Mouse (Mus musculus): ENCODE measurements around the gene St3gal6. TPM values are rescaled to one million over a fixed set of nuclear protein-coding genes. Genes with fewer than 3 reads are reported as not detected.

Gene St3gal6
- polyA plus RNA-seq, 1 experiment from 2014 or later, result 6.4 TPM

DNA sequence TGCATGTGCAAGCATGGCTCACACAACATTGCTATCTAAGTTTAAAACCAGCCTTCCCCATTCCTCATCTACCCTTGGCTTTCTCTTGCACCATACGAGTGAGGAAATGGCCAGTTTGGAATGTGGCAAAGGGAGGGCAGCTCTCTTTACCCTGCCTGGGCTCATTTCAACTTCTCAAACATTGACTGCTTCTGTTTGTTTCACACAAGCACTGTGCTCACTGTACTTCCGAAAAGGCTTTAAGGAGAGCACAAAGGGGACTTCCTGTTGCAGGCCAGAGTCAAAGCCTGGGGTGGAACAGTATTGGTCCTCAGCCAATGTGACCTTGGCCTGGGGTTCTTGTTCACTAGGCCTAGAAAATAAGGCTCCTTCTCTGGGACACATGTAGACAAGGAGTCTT, 47.7 kb downstream of the St3gal6 start:
- ATAC-seq (ENCODE audit: insufficient read depth, low FRiP score, low TSS enrichment) (no peak), DNase-seq (ENCODE audit: low spot score) (no peak)
- Histone ChIP-seq H3K9ac (ENCODE audit: low read length) (no peak overlapping the region), H3K36me3 (ENCODE audit: control insufficient read depth, insufficient read depth, low read length) (peaks cover 2% of the 10 kb centered on the region; the same call in 1 of the 2 replicates), H3K4me3 (ENCODE audit: low read depth, low read length) (no peak overlapping the region), H3K27ac (ENCODE audit: low read depth, low read length) (no peak overlapping the region), H3K9me3 (ENCODE audit: control insufficient read depth, low read length) (no peaks in the 10 kb centered on the region), H3K27me3 (ENCODE audit: control insufficient read depth, insufficient read depth, low read length) (no peaks in the 10 kb centered on the region), H3K4me2 (ENCODE audit: low read depth) (no peak overlapping the region), H3K4me1 (ENCODE audit: control insufficient read depth, insufficient read depth, low read length) (no peaks in the 10 kb centered on the region)
- WGBS, result 84% methylated on average over 2 of the region's 2 CpGs

- no peak overlapping the region for H3K4me3 ChIP-seq (ENCODE audit: low read depth, low read length)
- H3K4me2 ChIP-seq (ENCODE audit: low read depth), result no peak overlapping the region
- WGBS, result 91% methylated on average over 3 of the region's 3 CpGs
- DNase-seq (ENCODE audit: low spot score) (no peak), ATAC-seq (ENCODE audit: insufficient read depth, low FRiP score, low TSS enrichment) (no peak)
- peaks cover 2% of the 10 kb centered on the region; the same call in 1 of the 2 replicates for H3K36me3 ChIP-seq (ENCODE audit: control insufficient read depth, insufficient read depth, low read length)
- no peaks in the 10 kb centered on the region for H3K9me3 ChIP-seq (ENCODE audit: control insufficient read depth, low read length)
- no peak overlapping the region for H3K27ac ChIP-seq (ENCODE audit: low read depth, low read length)
- H3K9ac ChIP-seq (ENCODE audit: low read length), result no peak overlapping the region
- no peaks in the 10 kb centered on the region for H3K27me3 ChIP-seq (ENCODE audit: control insufficient read depth, insufficient read depth, low read length)
- H3K4me1 ChIP-seq (ENCODE audit: control insufficient read depth, insufficient read depth, low read length), result no peaks in the 10 kb centered on the region
Measured at GRCm38 (mm10) chr16:58475544-58476154, 48.4 kb downstream of the St3gal6 start.

DNA sequence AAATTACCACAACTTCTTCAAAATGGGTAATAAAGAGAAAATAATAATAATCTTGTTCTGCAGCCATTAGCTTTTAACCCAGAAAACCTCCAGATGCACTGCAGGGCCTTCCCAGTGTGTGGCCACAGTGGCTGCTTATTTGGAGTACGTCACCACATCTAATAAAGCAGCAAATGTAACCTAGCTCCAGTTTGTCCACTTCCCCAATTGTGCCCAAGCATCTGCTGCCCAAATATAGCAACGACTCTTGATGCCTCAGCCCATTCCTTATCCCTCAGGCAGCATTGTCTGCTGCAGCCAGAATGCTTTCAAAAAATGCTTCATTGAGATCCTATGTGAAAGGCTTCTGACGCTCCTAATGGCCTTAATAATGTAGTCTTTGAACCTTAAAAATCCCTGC, 49.2 kb downstream of the St3gal6 start:
- Histone ChIP-seq H3K27ac (ENCODE audit: low read depth, low read length) (no peak overlapping the region), H3K9me3 (ENCODE audit: control insufficient read depth, low read length) (no peaks in the 10 kb centered on the region), H3K9ac (ENCODE audit: low read length) (no peak overlapping the region), H3K4me3 (ENCODE audit: low read depth, low read length) (no peak overlapping the region), H3K4me1 (ENCODE audit: control insufficient read depth, insufficient read depth, low read length) (no peaks in the 10 kb centered on the region), H3K36me3 (ENCODE audit: control insufficient read depth, insufficient read depth, low read length) (peaks cover 2% of the 10 kb centered on the region; the same call in 1 of the 2 replicates), H3K27me3 (ENCODE audit: control insufficient read depth, insufficient read depth, low read length) (no peaks in the 10 kb centered on the region), H3K4me2 (ENCODE audit: low read depth) (no peak overlapping the region)
- no peak for ATAC-seq (ENCODE audit: insufficient read depth, low FRiP score, low TSS enrichment)
- WGBS, result 68% methylated on average over 3 of the region's 3 CpGs
- no peak for DNase-seq (ENCODE audit: low spot score)

GRCm38 (mm10) chr16:58470841-58471240, 53.2 kb downstream of the St3gal6 start:
- Histone ChIP-seq H3K27ac (ENCODE audit: low read depth, low read length) (no peak overlapping the region), H3K36me3 (ENCODE audit: control insufficient read depth, insufficient read depth, low read length) (peaks cover 2% of the 10 kb centered on the region; the same call in 1 of the 2 replicates), H3K9me3 (ENCODE audit: control insufficient read depth, low read length) (no peaks in the 10 kb centered on the region), H3K4me2 (ENCODE audit: low read depth) (no peak overlapping the region), H3K4me3 (ENCODE audit: low read depth, low read length) (no peak overlapping the region), H3K27me3 (ENCODE audit: control insufficient read depth, insufficient read depth, low read length) (no peaks in the 10 kb centered on the region), H3K9ac (ENCODE audit: low read length) (no peak overlapping the region), H3K4me1 (ENCODE audit: control insufficient read depth, insufficient read depth, low read length) (no peaks in the 10 kb centered on the region)
- DNase-seq (ENCODE audit: low spot score) (no peak), ATAC-seq (ENCODE audit: insufficient read depth, low FRiP score, low TSS enrichment) (no peak)
- 90% methylated on average over 4 of the region's 4 CpGs for WGBS

- no peak overlapping the region for H3K27ac ChIP-seq (ENCODE audit: low read depth, low read length)
- H3K9me3 ChIP-seq (ENCODE audit: control insufficient read depth, low read length), result no peaks in the 10 kb centered on the region
- H3K36me3 ChIP-seq (ENCODE audit: control insufficient read depth, insufficient read depth, low read length), result peaks cover 2% of the 10 kb centered on the region; the same call in 1 of the 2 replicates
- H3K4me3 ChIP-seq (ENCODE audit: low read depth, low read length), result no peak overlapping the region
- no peak overlapping the region for H3K9ac ChIP-seq (ENCODE audit: low read length)
- DNase-seq (ENCODE audit: low spot score), result no peak
- H3K4me2 ChIP-seq (ENCODE audit: low read depth), result no peak overlapping the region
- H3K27me3 ChIP-seq (ENCODE audit: control insufficient read depth, insufficient read depth, low read length), result no peaks in the 10 kb centered on the region
- 94% methylated on average over 8 of the region's 8 CpGs for WGBS
- H3K4me1 ChIP-seq (ENCODE audit: control insufficient read depth, insufficient read depth, low read length), result no peaks in the 10 kb centered on the region
- ATAC-seq (ENCODE audit: insufficient read depth, low FRiP score, low TSS enrichment), result no peak
Measured at GRCm38 (mm10) chr16:58470061-58470460, 54.0 kb downstream of the St3gal6 start.

DNA sequence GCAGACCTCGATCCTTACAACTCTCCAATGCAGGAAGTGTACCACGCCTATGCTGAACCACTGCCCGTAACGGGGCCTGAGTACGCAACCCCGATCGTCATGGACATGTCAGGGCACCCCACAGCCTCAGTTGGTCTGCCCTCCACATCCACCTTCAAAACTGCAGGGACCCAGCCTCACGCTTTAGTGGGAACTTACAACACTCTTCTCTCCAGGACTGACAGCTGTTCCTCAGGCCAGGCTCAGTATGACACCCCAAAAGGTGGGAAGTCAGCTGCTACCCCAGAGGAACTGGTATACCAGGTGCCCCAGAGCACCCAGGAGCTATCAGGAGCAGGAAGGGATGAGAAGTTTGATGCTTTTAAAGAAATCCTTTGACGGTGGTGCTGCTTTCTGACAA, 58.6 kb downstream of the St3gal6 start:
- Histone ChIP-seq H3K9me3 (ENCODE audit: control insufficient read depth, low read length) (no peaks in the 10 kb centered on the region), H3K4me3 (ENCODE audit: low read depth, low read length) (no peak overlapping the region), H3K4me2 (ENCODE audit: low read depth) (no peak overlapping the region), H3K4me1 (ENCODE audit: control insufficient read depth, insufficient read depth, low read length) (no peaks in the 10 kb centered on the region), H3K27ac (ENCODE audit: low read depth, low read length) (no peak overlapping the region), H3K36me3 (ENCODE audit: control insufficient read depth, insufficient read depth, low read length) (peaks cover 5% of the 10 kb centered on the region), H3K27me3 (ENCODE audit: control insufficient read depth, insufficient read depth, low read length) (no peaks in the 10 kb centered on the region), H3K9ac (ENCODE audit: low read length) (no peak overlapping the region)
- WGBS, result 92% methylated on average over 9 of the region's 9 CpGs
- DNase-seq (ENCODE audit: low spot score), result no peak
- ATAC-seq (ENCODE audit: insufficient read depth, low FRiP score, low TSS enrichment), result no peak

DNA sequence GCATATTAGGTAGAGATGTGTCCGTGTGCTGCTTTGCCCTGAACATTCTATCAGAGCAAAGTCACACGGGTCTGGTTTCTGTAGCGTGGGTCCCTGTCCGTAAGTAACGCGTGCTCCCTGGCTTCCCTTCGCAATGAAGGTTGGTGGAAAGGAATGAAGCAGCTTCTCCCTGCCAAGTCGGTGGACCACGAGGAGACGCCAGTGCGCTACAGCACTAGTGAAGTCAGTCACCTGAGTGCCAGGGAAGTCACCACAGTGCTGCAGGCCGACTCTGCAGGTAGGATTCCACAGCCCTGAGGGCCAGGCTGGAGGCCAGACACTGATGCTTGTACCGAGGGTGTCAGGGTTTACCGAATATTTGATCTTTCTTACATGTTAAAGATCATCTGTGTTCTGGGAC, 60.0 kb downstream of the St3gal6 start:
- Histone ChIP-seq H3K27me3 (ENCODE audit: control insufficient read depth, insufficient read depth, low read length) (no peaks in the 10 kb centered on the region), H3K4me3 (ENCODE audit: low read depth, low read length) (no peak overlapping the region), H3K9ac (ENCODE audit: low read length) (no peak overlapping the region), H3K4me1 (ENCODE audit: control insufficient read depth, insufficient read depth, low read length) (no peaks in the 10 kb centered on the region), H3K36me3 (ENCODE audit: control insufficient read depth, insufficient read depth, low read length) (peaks cover 5% of the 10 kb centered on the region), H3K27ac (ENCODE audit: low read depth, low read length) (no peak overlapping the region), H3K9me3 (ENCODE audit: control insufficient read depth, low read length) (no peaks in the 10 kb centered on the region), H3K4me2 (ENCODE audit: low read depth) (no peak overlapping the region)
- 95% methylated on average over 14 of the region's 14 CpGs for WGBS
- no peak for DNase-seq (ENCODE audit: low spot score)
- no peak for ATAC-seq (ENCODE audit: insufficient read depth, low FRiP score, low TSS enrichment)

DNA sequence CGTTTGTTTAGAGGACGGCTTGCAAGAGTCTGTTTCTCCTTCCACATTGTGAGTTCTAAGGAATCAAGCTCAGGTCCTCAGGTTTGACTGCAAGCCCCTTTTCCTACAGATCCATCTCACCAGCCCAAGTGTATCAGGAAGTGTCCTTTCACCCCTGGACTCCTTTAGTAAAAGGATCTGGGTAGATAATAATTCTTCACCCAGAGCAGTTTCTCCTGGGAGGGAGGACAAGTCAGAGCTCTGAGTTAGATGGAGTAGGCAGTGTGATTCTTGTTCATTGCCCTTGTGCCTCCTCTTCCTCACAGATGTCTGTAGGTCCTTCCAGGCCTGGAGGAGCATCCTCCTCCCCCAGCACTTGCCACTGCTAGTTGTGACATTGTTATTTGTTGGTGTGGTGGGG, 61.5 kb downstream of the St3gal6 start:
- no peak overlapping the region for H3K4me3 ChIP-seq (ENCODE audit: low read depth, low read length)
- H3K9me3 ChIP-seq (ENCODE audit: control insufficient read depth, low read length), result no peaks in the 10 kb centered on the region
- H3K9ac ChIP-seq (ENCODE audit: low read length), result no peak overlapping the region
- no peaks in the 10 kb centered on the region for H3K27me3 ChIP-seq (ENCODE audit: control insufficient read depth, insufficient read depth, low read length)
- no peak overlapping the region for H3K4me2 ChIP-seq (ENCODE audit: low read depth)
- peaks cover 5% of the 10 kb centered on the region for H3K36me3 ChIP-seq (ENCODE audit: control insufficient read depth, insufficient read depth, low read length)
- DNase-seq (ENCODE audit: low spot score), result no peak
- H3K27ac ChIP-seq (ENCODE audit: low read depth, low read length), result no peak overlapping the region
- no peaks in the 10 kb centered on the region for H3K4me1 ChIP-seq (ENCODE audit: control insufficient read depth, insufficient read depth, low read length)
- 96% methylated on average over 2 of the region's 2 CpGs for WGBS
- ATAC-seq (ENCODE audit: insufficient read depth, low FRiP score, low TSS enrichment), result no peak

DNA sequence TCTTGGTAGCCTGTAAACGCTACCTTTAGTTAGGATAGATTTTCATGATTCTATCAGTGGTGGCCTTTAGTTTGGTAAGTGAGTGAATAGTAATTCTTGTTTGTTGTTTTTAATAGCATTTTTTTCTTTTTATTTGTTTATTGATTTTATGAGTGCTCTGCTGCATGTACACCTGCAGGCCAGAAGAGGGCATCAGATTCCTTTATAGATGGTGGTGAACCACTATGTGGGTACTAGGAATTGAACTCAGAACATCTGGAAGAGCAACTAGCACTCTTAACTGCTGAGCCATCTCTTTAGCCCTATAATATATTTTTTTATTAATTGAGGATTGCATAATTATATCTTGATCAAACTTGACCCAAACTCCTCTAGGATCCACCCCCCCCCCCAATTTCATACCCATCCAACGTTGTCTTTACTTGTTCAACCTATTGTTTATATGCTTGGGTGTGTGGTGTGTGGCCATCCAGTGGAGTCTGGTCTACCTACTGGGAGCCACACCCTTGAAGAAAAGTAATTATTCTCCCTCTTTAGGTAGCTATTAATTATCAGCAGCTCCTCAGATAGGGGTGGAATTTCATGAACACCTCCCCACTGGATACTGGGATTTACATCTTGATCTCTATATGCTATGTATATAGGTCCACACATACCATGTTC, 62.1 kb downstream of the St3gal6 start:
- Histone ChIP-seq H3K27ac (ENCODE audit: low read depth, low read length) (no peak overlapping the region), H3K9me3 (ENCODE audit: control insufficient read depth, low read length) (no peaks in the 10 kb centered on the region), H3K9ac (ENCODE audit: low read length) (no peak overlapping the region), H3K4me1 (ENCODE audit: control insufficient read depth, insufficient read depth, low read length) (no peaks in the 10 kb centered on the region), H3K36me3 (ENCODE audit: control insufficient read depth, insufficient read depth, low read length) (peaks cover 5% of the 10 kb centered on the region), H3K4me3 (ENCODE audit: low read depth, low read length) (no peak overlapping the region), H3K27me3 (ENCODE audit: control insufficient read depth, insufficient read depth, low read length) (no peaks in the 10 kb centered on the region), H3K4me2 (ENCODE audit: low read depth) (no peak overlapping the region)
- ATAC-seq (ENCODE audit: insufficient read depth, low FRiP score, low TSS enrichment), result no peak
- no peak for DNase-seq (ENCODE audit: low spot score)
- WGBS, result 97% methylated on average over 2 of the region's 2 CpGs
